Mouse (Mus musculus) heart, adult 2 months (tissue): ENCODE measurements around the gene Cdkl3. TPM values are rescaled to one million over a fixed set of nuclear protein-coding genes. Genes with fewer than 3 reads are reported as not detected.
"Not testable (repeated sequence)": the region's sequence is repeated elsewhere in the genome, so short reads cannot be mapped to it uniquely, and the experiment has no call there.

Experiments used
- DNase-seq, 2 experiments: peaks; one replicate each; pipeline ENCODE4 v3.0.0; 2021
- H3K27ac ChIP-seq: fragments of 200-600 bp; 2 replicates; pipeline ENCODE4 v1.8.1; 2022
- H3K27me3 ChIP-seq: fragments of 200-500 bp; 2 replicates; pipeline ENCODE4 v1.6.1; 2012; ENCODE audit warnings: mild to moderate bottlenecking, low read length, inconsistent platforms, mixed read lengths; ENCODE audit not compliant: control insufficient read depth, insufficient read depth
- H3K36me3 ChIP-seq: fragments of 200-500 bp; 2 replicates; pipeline ENCODE4 v1.6.1; 2012; ENCODE audit warnings: low read length, inconsistent platforms; ENCODE audit not compliant: control insufficient read depth, insufficient read depth
- H3K4me1 ChIP-seq: fragments of 200-500 bp; 2 replicates; pipeline ENCODE4 v1.6.1; 2011; ENCODE audit warnings: low read length; ENCODE audit not compliant: control insufficient read depth, insufficient read depth
- H3K4me3 ChIP-seq: fragments of 200-600 bp; 2 replicates; pipeline ENCODE4 v1.8.1; 2022
- H3K79me2 ChIP-seq: fragments of 200-500 bp; replicated peaks from 2 replicates; pipeline ENCODE4 v1.6.1; 2012; ENCODE audit warnings: mild to moderate bottlenecking, inconsistent platforms, low read length, moderate library complexity, mixed read lengths; ENCODE audit not compliant: control insufficient read depth, insufficient read depth
- H3K9ac ChIP-seq: fragments of 200-500 bp; 2 replicates; pipeline ENCODE4 v1.6.1; 2012; ENCODE audit warnings: low read depth, mild to moderate bottlenecking, control low read depth, inconsistent platforms, low read length, mixed read lengths
- CTCF ChIP-seq: fragments of 200-600 bp; IDR thresholded peaks from 2 replicates; pipeline ENCODE4 v1.8.1; 2022; ENCODE audit warnings: antibody characterized with exemption, mild to moderate bottlenecking, moderate library complexity
- EP300 ChIP-seq: fragments of 200-500 bp; IDR thresholded peaks from 2 replicates; pipeline ENCODE4 v1.6.1; 2011; ENCODE audit warnings: low read depth, low read length, control low read depth; ENCODE audit not compliant: insufficient read depth
- POLR2A ChIP-seq: fragments of 200-500 bp; IDR thresholded peaks from 2 replicates; pipeline ENCODE4 v1.6.1; 2011; ENCODE audit warnings: mild to moderate bottlenecking, low read depth, low read length, control low read depth; ENCODE audit not compliant: insufficient read depth
- WGBS: fragments of 180-500 bp; shearing (Covaris S2); methylation state at CpG from one replicate; pipeline ENCODE4 v1.1.7; 2018; 5-methylcytosine and 5-hydroxymethylcytosine counted together
- intact Hi-C: fragments of 180-260 bp; cut with DNase I; formaldehyde crosslinking; loops from one replicate; pipeline ENCODE4 v1.15.1; 2025
- polyA plus RNA-seq: library from polyadenylated mRNA; depleted of rRNA; stranded (reverse); fragments of >200 nt; gene quantifications from 2 replicates; pipeline ENCODE4 v1.2.3, GENCODE M21; 2012
- total RNA-seq, 2 experiments: library from RNA; stranded (reverse); gene quantifications; 2 replicates each; pipeline ENCODE4 v1.2.3; 2021

Gene Cdkl3
- total and polyA plus RNA-seq, 3 experiments: 3.0 to 5.2 (median 4.6) TPM

GRCm38 (mm10) chr11:52120415-52120814, 116.4 kb downstream of the Cdkl3 start:
- H3K27me3 ChIP-seq, H3K79me2 ChIP-seq, DNase-seq, H3K9ac ChIP-seq, H3K4me1 ChIP-seq, H3K4me3 ChIP-seq, intact Hi-C loops, H3K27ac ChIP-seq: not testable (repeated sequence)
- peak; percentile 57 for TF ChIP-seq CTCF
- H3K36me3 ChIP-seq: peaks cover 36% of the 10 kb centered on the region

DNA sequence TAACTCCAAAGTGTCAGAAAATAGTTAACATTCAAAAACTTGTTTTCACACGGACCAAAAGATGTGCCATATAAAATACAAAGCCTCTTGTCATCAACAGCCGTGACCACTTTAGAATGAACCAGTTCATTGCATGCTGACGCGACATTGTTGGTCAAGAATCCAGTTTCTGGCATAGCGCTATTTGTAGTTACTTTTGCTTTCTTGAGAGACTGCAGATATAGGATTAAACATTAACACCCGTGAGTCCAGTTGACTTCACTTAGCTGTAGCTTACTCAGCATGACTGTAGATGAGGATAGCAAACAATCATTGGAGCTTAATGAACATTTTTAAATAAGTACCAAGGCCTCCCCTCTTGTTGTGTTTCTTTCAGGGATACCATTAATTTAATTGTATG, 118.0 kb downstream of the Cdkl3 start:
- no peak overlapping the region for H3K9ac ChIP-seq
- H3K36me3 ChIP-seq: peaks cover 31% of the 10 kb centered on the region
- no peaks in the 10 kb centered on the region for H3K4me1 ChIP-seq
- H3K79me2 ChIP-seq: no peaks in the 10 kb centered on the region; the same call in 1 of the 2 replicates
- intact Hi-C loops: no loop called here
- WGBS: 82% methylated on average over 6 of the region's 6 CpGs
- TF ChIP-seq CTCF (no peak), EP300 (no peak), POLR2A (no peak)
- no peak overlapping the region for H3K4me3 ChIP-seq
- no peak overlapping the region for H3K27ac ChIP-seq
- DNase-seq: no peak
- H3K27me3 ChIP-seq: no peaks in the 10 kb centered on the region

DNA sequence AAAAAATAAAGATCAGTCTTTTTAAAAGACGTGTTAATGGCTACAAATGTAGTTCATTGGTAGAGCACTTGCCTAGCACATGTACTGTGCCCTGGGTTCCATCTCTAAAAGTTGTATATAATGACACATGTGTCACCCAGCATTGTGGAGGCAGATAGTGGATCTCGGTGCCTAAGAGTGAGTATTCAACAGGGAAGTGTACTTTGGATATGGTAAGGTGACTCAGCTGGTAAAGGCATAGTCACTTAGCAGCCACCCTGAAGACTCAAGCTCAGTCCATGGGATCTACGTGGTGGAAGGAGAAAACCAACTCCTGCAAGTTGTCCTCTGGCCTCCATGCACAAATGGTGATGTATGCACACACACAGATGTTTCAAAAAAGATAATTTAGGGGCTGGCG, 120.4 kb downstream of the Cdkl3 start:
- Histone ChIP-seq H3K36me3 (peaks cover 20% of the 10 kb centered on the region), H3K79me2 (no peaks in the 10 kb centered on the region; the same call in 1 of the 2 replicates), H3K4me3 (no peak overlapping the region), H3K27ac (no peak overlapping the region), H3K4me1 (no peaks in the 10 kb centered on the region), H3K27me3 (no peaks in the 10 kb centered on the region), H3K9ac (no peak overlapping the region)
- no peak for TF ChIP-seq EP300
- no peak for TF ChIP-seq CTCF
- no peak for TF ChIP-seq POLR2A
- DNase-seq: no peak
- WGBS: 93% methylated on average over 4 of the region's 4 CpGs
- intact Hi-C loops: no loop called here

DNA sequence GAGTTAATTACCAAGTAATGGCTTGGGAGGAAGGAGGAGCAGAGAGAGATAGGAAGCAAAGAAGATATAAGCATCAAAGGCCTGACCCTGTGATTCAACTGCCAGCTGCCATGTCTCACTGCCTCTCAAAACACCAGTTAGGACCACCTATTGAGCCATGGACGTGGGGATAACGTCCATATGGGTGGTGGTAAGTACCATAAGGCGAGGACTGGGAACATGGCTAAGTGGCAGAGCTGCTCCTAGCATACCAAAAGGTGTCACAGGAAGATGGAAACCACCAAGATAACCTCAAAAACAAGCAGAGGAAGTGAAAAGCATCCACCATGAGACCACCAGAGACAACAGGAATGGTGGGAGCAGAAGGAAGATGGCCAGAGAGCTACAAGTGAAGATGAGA, 123.1 kb downstream of the Cdkl3 start:
- no peak overlapping the region for H3K9ac ChIP-seq
- H3K4me1 ChIP-seq: no peaks in the 10 kb centered on the region
- H3K27ac ChIP-seq: no peak overlapping the region
- no peaks in the 10 kb centered on the region for H3K27me3 ChIP-seq
- H3K4me3 ChIP-seq: no peak overlapping the region
- H3K79me2 ChIP-seq: no peaks in the 10 kb centered on the region; the same call in 1 of the 2 replicates
- intact Hi-C loops: loop anchor here (5.0 kb wide), 1 partner anchor 60 kb away; no protein-coding TSS in a partner anchor
- no peak for TF ChIP-seq CTCF
- no peak for TF ChIP-seq EP300
- TF ChIP-seq POLR2A: no peak
- H3K36me3 ChIP-seq: peaks cover 5% of the 10 kb centered on the region
- WGBS: 67% methylated on average over 3 of the region's 3 CpGs
- DNase-seq: no peak

GRCm38 (mm10) chr11:52127760-52128159, 123.7 kb downstream of the Cdkl3 start:
- Histone ChIP-seq H3K79me2 (no peaks in the 10 kb centered on the region; the same call in 1 of the 2 replicates), H3K27ac (no peak overlapping the region), H3K9ac (no peak overlapping the region), H3K4me3 (no peak overlapping the region), H3K4me1 (no peaks in the 10 kb centered on the region), H3K27me3 (no peaks in the 10 kb centered on the region), H3K36me3 (no peaks in the 10 kb centered on the region; the same call in 1 of the 2 replicates)
- no peak for TF ChIP-seq CTCF
- WGBS: 74% methylated on average over 5 of the region's 5 CpGs
- intact Hi-C loops: loop anchor here (5.0 kb wide), 1 partner anchor 60 kb away; no protein-coding TSS in a partner anchor
- DNase-seq: no peak

GRCm38 (mm10) chr11:52128316-52129061, 124.5 kb downstream of the Cdkl3 start:
- Histone ChIP-seq H3K9ac (no peak overlapping the region), H3K27me3 (no peaks in the 10 kb centered on the region), H3K79me2 (no peaks in the 10 kb centered on the region; the same call in 1 of the 2 replicates), H3K4me3 (no peak overlapping the region), H3K27ac (no peak overlapping the region), H3K36me3 (no peaks in the 10 kb centered on the region; the same call in 1 of the 2 replicates), H3K4me1 (no peaks in the 10 kb centered on the region)
- DNase-seq: no peak
- TF ChIP-seq POLR2A (no peak), EP300 (no peak), CTCF (no peak)
- intact Hi-C loops: loop anchor here (5.0 kb wide), 1 partner anchor 61 kb away; no protein-coding TSS in a partner anchor
- WGBS: 63% methylated on average over 5 of the region's 5 CpGs
